Mouse (Mus musculus) spleen, adult 2 months (tissue): ENCODE data around the gene Sec22b. TPM values are rescaled to one million over a fixed set of nuclear protein-coding genes. Genes with fewer than 3 reads are reported as not detected.

ENCODE experiments used
- DNase-seq, 2 experiments: peaks; one replicate each; pipeline versions ENCODE4 v3.0.0 to v3.0.0-alpha.2; 2012 to 2021; ENCODE audit warnings: low spot score in 2 of 2, low read depth in 1 of 2
- H3K27ac ChIP-seq: fragments of 200-500 bp; 2 replicates; pipeline ENCODE4 v1.5.1; 2012; ENCODE audit warnings: low read length, inconsistent platforms; ENCODE audit not compliant: insufficient read depth
- H3K27me3 ChIP-seq: fragments of 200-500 bp; 2 replicates; pipeline ENCODE4 v1.6.1; 2012; ENCODE audit warnings: mild to moderate bottlenecking, moderate library complexity, low read length, inconsistent platforms; ENCODE audit not compliant: control insufficient read depth, insufficient read depth
- H3K36me3 ChIP-seq: fragments of 200-500 bp; 2 replicates; pipeline ENCODE4 v1.6.1; 2012; ENCODE audit warnings: mild to moderate bottlenecking, low read length, inconsistent platforms; ENCODE audit not compliant: control insufficient read depth, insufficient read depth
- H3K4me1 ChIP-seq: fragments of 200-500 bp; 2 replicates; pipeline ENCODE4 v1.6.1; 2011; ENCODE audit warnings: inconsistent platforms; ENCODE audit not compliant: control insufficient read depth, insufficient read depth, insufficient read length
- H3K4me3 ChIP-seq: fragments of 200-500 bp; 2 replicates; pipeline ENCODE4 v1.5.1; 2011; ENCODE audit warnings: mild to moderate bottlenecking, inconsistent platforms; ENCODE audit not compliant: insufficient read depth, insufficient read length; ENCODE audit errors: extremely low read depth
- CTCF ChIP-seq: fragments of 200-500 bp; IDR thresholded peaks from 2 replicates; pipeline ENCODE4 v1.5.1; 2011; ENCODE audit warnings: mild to moderate bottlenecking, inconsistent platforms; ENCODE audit not compliant: insufficient read depth, insufficient read length, insufficient replicate concordance; ENCODE audit errors: extremely low read depth
- POLR2A ChIP-seq: fragments of 200-500 bp; IDR thresholded peaks from 2 replicates; pipeline ENCODE4 v1.6.1; 2011; ENCODE audit warnings: low read depth, low read length, inconsistent platforms
- WGBS: fragments of 180-500 bp; shearing (Covaris S2); methylation state at CpG from one replicate; pipeline ENCODE4 v1.1.7; 2018; 5-methylcytosine and 5-hydroxymethylcytosine counted together
- polyA plus RNA-seq: library from polyadenylated mRNA; depleted of rRNA; stranded (reverse); fragments of >200 nt; gene quantifications from 2 replicates; pipeline ENCODE4 v1.2.3, GENCODE M21; 2012; rRNA removed

Sec22b gene
- polyA plus RNA-seq, 1 experiment, result 17.1 TPM

DNA sequence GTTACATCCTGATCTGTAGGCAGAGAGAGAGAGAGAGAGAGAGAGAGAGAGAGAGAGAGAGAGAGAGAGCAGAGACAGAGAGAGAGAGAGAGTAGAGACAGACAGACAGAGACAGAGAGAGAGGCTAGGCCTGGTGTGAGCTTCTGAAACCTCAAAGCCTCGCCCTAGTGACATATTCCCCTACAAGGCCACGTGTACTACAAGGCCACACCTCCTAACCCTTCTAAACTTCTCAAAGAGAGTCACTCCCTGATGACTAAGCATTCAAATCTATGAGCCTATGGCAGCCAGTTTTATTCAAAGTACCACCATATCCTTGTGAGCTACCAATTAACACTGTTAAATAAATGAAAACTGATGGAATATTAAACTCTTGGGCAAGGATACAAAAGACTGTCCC, 66.6 kb downstream of the Sec22b start:
- no peak for DNase-seq
- TF ChIP-seq POLR2A (no peak), CTCF (no peak)
- H3K4me3 ChIP-seq, result no peak overlapping the region
- H3K36me3 ChIP-seq, result no peaks in the 10 kb centered on the region
- no peaks in the 10 kb centered on the region for H3K27me3 ChIP-seq
- peaks cover 21% of the 10 kb centered on the region; the same call in 1 of the 2 replicates for H3K4me1 ChIP-seq
- no peak overlapping the region for H3K27ac ChIP-seq
- 53% methylated on average over 2 of the region's 2 CpGs for WGBS

- Histone ChIP-seq H3K27me3 (no peaks in the 10 kb centered on the region), H3K4me1 (peaks cover 24% of the 10 kb centered on the region; the same call in 1 of the 2 replicates), H3K36me3 (no peaks in the 10 kb centered on the region), H3K4me3 (no peak overlapping the region), H3K27ac (no peak overlapping the region)
- no peak for DNase-seq
- 99% methylated on average over 2 of the region's 2 CpGs for WGBS
- no peak for TF ChIP-seq CTCF
- no peak for TF ChIP-seq POLR2A
These were observed 67.2 kb downstream of the Sec22b start for GRCm38 (mm10) chr3:97968191-97968590.

DNA sequence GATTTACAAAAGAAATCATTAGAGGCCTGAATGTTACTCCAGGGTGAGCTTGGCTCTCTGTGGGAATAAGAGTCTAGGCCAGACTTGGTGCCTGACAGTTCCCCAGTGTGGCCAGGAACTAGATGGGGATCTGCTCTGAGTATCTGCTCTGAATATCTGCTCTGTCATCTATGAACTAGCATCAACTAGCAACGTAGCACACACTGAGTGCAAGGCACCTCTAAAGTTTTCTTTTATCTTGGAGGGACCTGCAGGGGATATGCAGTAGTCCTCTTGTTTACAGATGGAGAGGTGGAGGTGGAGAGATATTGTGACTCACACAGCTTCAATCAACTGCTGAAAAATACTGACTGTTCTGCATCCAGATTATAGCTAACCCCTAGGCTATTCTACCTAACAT, 68.0 kb downstream of the Sec22b start:
- Histone ChIP-seq H3K27ac (no peak overlapping the region), H3K4me3 (no peak overlapping the region), H3K4me1 (peaks cover 25% of the 10 kb centered on the region; the same call in 1 of the 2 replicates), H3K27me3 (no peaks in the 10 kb centered on the region), H3K36me3 (no peaks in the 10 kb centered on the region)
- DNase-seq, result no peak
- TF ChIP-seq CTCF (no peak), POLR2A (no peak)
- WGBS, result 81% methylated on average over 1 of the region's 1 CpGs

- WGBS, result 6% methylated on average over 7 of the region's 7 CpGs
- Histone ChIP-seq H3K27me3 (no peaks in the 10 kb centered on the region), H3K4me3 (peak overlapping the region; percentile 29; the same call in 1 of the 2 replicates), H3K4me1 (peaks cover 18% of the 10 kb centered on the region; the same call in 1 of the 2 replicates), H3K36me3 (no peaks in the 10 kb centered on the region), H3K27ac (peak overlapping the region; percentile 83)
- TF ChIP-seq POLR2A (peak; percentile 20; the same call in 1 of the 2 replicates), CTCF (no peak)
- peak; percentile 56 to 84 for DNase-seq
These were observed 70.1 kb downstream of the Sec22b start for GRCm38 (mm10) chr3:97971117-97971516.

DNA sequence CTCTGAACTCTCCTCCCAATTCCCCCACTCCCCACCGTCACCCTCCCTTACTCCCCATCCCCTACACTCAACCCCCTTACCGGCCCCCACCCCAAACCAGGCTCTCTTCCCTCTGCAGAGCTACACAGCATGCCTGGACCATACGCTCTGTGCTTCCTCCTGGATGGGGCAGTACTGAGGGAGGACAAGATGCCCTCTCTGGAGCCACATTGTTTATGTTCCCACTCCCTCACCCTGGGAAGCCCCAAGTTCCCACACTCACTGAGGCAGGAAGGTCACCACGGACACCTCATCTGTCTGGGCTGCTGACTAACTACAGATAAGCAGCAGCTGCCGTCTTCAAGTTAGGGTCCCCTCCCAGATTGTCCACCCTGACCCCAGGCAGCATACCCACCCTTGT, 71.2 kb downstream of the Sec22b start:
- no peak for DNase-seq
- 73% methylated on average over 5 of the region's 5 CpGs for WGBS
- Histone ChIP-seq H3K4me3 (no peak overlapping the region), H3K27ac (peak overlapping the region; percentile 47), H3K36me3 (no peaks in the 10 kb centered on the region), H3K27me3 (no peaks in the 10 kb centered on the region), H3K4me1 (peaks cover 18% of the 10 kb centered on the region; the same call in 1 of the 2 replicates)
- TF ChIP-seq POLR2A (no peak), CTCF (no peak)

DNA sequence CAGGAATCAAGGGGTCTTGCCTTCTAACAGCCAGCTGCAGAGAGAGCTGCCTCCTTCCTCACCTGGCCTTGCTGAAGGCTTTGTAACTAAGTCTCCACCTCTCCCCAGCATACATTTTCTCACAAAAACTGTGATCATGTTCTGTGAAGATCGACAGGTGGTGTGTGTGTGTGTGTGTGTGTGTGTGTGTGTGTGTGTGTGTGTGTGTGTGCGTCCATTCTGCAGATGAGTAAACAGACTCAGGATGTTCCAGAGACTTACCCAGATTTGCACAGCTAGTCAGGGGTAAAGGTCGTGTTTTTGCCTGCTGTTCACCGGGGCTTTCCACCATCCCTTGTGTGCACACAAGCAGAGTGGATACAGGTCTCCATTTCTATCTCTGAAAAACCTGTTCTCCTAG, 71.7 kb downstream of the Sec22b start:
- Histone ChIP-seq H3K27ac (peak overlapping the region; percentile 47), H3K4me3 (no peak overlapping the region), H3K36me3 (no peaks in the 10 kb centered on the region), H3K27me3 (no peaks in the 10 kb centered on the region), H3K4me1 (peaks cover 18% of the 10 kb centered on the region; the same call in 1 of the 2 replicates)
- 41% methylated on average over 4 of the region's 4 CpGs for WGBS
- peak in 1 of 2 experiments; percentile 29 for DNase-seq
- TF ChIP-seq POLR2A (no peak), CTCF (no peak)

Other genes with a start within 250 kb of the Sec22b start
- gene Prkab2, start 243.0 kb upstream of the Sec22b start, polyA plus RNA-seq, result 4.2 and 4.9 TPM in 2 replicates
- not detected in 2 replicates for gene Gm17651, start 226.5 kb upstream of the Sec22b start, polyA plus RNA-seq
- 9.9 and 12.0 TPM in 2 replicates for gene Pde4dip, start 12.5 kb upstream of the Sec22b start, polyA plus RNA-seq
- 45.7 and 63.3 TPM in 2 replicates for gene Notch2, start 112.3 kb downstream of the Sec22b start, polyA plus RNA-seq